Mouse (Mus musculus) hindbrain, embryonic 12.5 days (tissue): ENCODE results near the gene Cacna1s. TPM values are rescaled to one million over a fixed set of nuclear protein-coding genes. Genes with fewer than 3 reads are reported as not detected.

ENCODE experiments used
- ATAC-seq: fragments of 200-750 bp; cut with Nextera tagmentation; 2 replicates; pipeline ENCODE4 v1.8.0; 2017; ENCODE audit warnings: moderate TSS enrichment; ENCODE audit not compliant: low FRiP score
- H3K27ac ChIP-seq: fragments of 300-500 bp; sonication (generic); 2 replicates; pipeline ENCODE4 v1.5.1; 2016; ENCODE audit warnings: mild to moderate bottlenecking
- H3K27me3 ChIP-seq: fragments of 300-500 bp; sonication (generic); 2 replicates; pipeline ENCODE4 v1.6.1; 2016; ENCODE audit warnings: mild to moderate bottlenecking
- H3K36me3 ChIP-seq: fragments of 300-500 bp; sonication (generic); 2 replicates; pipeline ENCODE4 v1.6.1; 2016; ENCODE audit warnings: mild to moderate bottlenecking
- H3K4me1 ChIP-seq: fragments of 300-500 bp; sonication (generic); 2 replicates; pipeline ENCODE4 v1.6.1; 2016
- H3K4me2 ChIP-seq: fragments of 300-500 bp; sonication (generic); replicated peaks from 2 replicates; pipeline ENCODE4 v1.6.1; 2016; ENCODE audit warnings: mild to moderate bottlenecking
- H3K4me3 ChIP-seq: fragments of 300-500 bp; sonication (generic); 2 replicates; pipeline ENCODE4 v1.5.1; 2016; ENCODE audit warnings: mild to moderate bottlenecking
- H3K9ac ChIP-seq: fragments of 300-500 bp; sonication (generic); 2 replicates; pipeline ENCODE4 v1.6.1; 2016; ENCODE audit warnings: mild to moderate bottlenecking, moderate library complexity
- H3K9me3 ChIP-seq: fragments of 300-500 bp; sonication (generic); replicated peaks from 2 replicates; pipeline ENCODE4 v1.6.1; 2016; ENCODE audit warnings: mild to moderate bottlenecking
- WGBS: fragments of 180-500 bp; shearing (Covaris S2); methylation state at CpG from one replicate; pipeline ENCODE4 v1.1.7; 2016; 5-methylcytosine and 5-hydroxymethylcytosine counted together
- polyA plus RNA-seq: library from polyadenylated mRNA; unstranded; fragments of >200 nt; fragmentation: Nextera tagmentation; extraction: Ambion mirVana; gene quantifications from 2 replicates; pipeline ENCODE4 v1.2.1, GENCODE M21; 2016

Cacna1s gene
- polyA plus RNA-seq, 1 experiment from 2014 or later, result 0.18 TPM

DNA sequence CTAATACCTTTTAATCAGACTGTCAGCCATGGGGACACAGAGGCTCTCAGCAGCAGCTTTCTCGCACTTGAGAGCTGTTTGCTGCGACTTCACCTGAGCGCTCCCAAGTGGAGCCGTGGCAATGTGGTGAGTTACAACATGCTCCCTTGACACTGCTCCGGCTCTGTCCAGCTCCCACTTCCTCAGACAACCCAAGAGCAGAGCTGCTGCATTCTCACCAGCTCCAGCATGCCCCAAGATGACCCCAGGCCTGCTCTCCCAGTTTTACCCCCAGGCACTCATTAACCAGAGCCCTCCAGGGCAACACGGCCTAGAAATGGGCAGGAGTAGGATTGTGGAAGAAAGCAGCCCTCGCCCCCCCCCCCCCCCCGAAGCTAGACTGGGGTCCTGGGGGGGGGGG, 20.9 kb upstream of the Cacna1s start:
- WGBS, result 87% methylated on average over 6 of the region's 8 CpGs
- H3K4me2 ChIP-seq, result no peak overlapping the region
- ATAC-seq, result no peak
- no peaks in the 10 kb centered on the region for H3K27me3 ChIP-seq
- no peaks in the 10 kb centered on the region for H3K9me3 ChIP-seq
- H3K36me3 ChIP-seq, result peaks cover 90% of the 10 kb centered on the region
- H3K4me1 ChIP-seq, result no peaks in the 10 kb centered on the region
- H3K4me3 ChIP-seq, result no peak overlapping the region
- H3K9ac ChIP-seq, result no peak overlapping the region
- H3K27ac ChIP-seq, result no peak overlapping the region

GRCm38 (mm10) chr1:136032961-136033360, 19.6 kb upstream of the Cacna1s start:
- Histone ChIP-seq H3K9ac (no peak overlapping the region), H3K4me1 (no peaks in the 10 kb centered on the region), H3K4me2 (no peak overlapping the region), H3K27me3 (no peaks in the 10 kb centered on the region), H3K9me3 (no peaks in the 10 kb centered on the region), H3K36me3 (peaks cover 77% of the 10 kb centered on the region), H3K27ac (no peak overlapping the region), H3K4me3 (no peak overlapping the region)
- no peak for ATAC-seq
- WGBS, result 75% methylated on average over 7 of the region's 7 CpGs

- H3K9ac ChIP-seq, result no peak overlapping the region
- WGBS, result 75% methylated on average over 5 of the region's 5 CpGs
- peaks cover 13% of the 10 kb centered on the region for H3K27me3 ChIP-seq
- no peak overlapping the region for H3K27ac ChIP-seq
- H3K4me1 ChIP-seq, result peaks cover 8% of the 10 kb centered on the region
- ATAC-seq, result no peak
- no peak overlapping the region for H3K4me2 ChIP-seq
- H3K36me3 ChIP-seq, result peaks cover 19% of the 10 kb centered on the region
- H3K4me3 ChIP-seq, result no peak overlapping the region
- no peaks in the 10 kb centered on the region for H3K9me3 ChIP-seq
Measured at GRCm38 (mm10) chr1:136038746-136039538, 13.6 kb upstream of the Cacna1s start.

DNA sequence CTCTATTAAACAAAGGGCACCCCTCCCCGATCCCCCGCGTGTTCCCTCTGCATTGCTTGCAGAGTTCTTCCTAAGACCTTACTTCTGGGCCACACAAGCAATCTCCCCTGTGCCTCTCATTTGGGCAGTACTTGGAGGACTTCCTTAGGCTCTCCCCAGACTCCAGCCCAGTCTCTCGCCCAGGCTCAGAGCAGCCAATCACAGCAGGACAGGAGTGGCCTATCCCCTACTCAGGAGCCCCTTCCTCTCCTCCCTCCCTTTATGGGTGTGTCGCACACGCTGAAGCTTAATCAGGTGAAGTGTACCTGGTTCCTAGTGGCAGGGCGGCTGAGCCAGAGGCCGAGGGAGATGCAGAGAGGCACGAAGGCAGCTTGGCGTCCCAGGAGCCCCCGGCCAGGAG, 12.1 kb upstream of the Cacna1s start:
- no peak overlapping the region for H3K4me3 ChIP-seq
- peaks cover 8% of the 10 kb centered on the region for H3K4me1 ChIP-seq
- peaks cover 4% of the 10 kb centered on the region; the same call in 1 of the 2 replicates for H3K36me3 ChIP-seq
- no peaks in the 10 kb centered on the region for H3K9me3 ChIP-seq
- peak overlapping the region; percentile 11; the same call in 1 of the 2 replicates for H3K4me2 ChIP-seq
- WGBS, result 23% methylated on average over 11 of the region's 11 CpGs
- peaks cover 13% of the 10 kb centered on the region for H3K27me3 ChIP-seq
- no peak for ATAC-seq
- H3K27ac ChIP-seq, result no peak overlapping the region
- no peak overlapping the region for H3K9ac ChIP-seq

DNA sequence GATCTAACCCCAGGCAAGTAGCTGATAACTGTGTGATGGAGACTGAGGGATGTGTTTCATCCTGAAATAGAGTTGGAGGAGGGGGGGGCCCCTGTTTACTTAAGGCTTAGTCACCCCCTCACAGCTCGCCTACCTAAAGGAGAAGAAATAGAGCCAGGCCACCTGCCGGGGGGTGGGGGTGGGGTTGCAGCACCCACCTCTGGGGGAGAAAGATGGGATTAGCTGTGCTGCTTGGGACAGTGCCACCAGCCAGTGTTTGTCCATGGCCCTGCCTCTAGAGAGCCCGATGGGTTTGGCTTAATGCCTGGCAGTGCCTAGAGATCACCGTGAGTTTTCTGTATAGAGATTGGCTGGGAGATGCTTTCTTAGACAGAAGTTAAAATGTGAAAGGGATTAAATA, 11.7 kb upstream of the Cacna1s start:
- H3K4me1 ChIP-seq, result peaks cover 8% of the 10 kb centered on the region
- H3K27ac ChIP-seq, result no peak overlapping the region
- WGBS, result 33% methylated on average over 4 of the region's 4 CpGs
- no peaks in the 10 kb centered on the region for H3K9me3 ChIP-seq
- no peak overlapping the region for H3K4me3 ChIP-seq
- H3K27me3 ChIP-seq, result peaks cover 14% of the 10 kb centered on the region
- no peak for ATAC-seq
- H3K36me3 ChIP-seq, result no peaks in the 10 kb centered on the region; the same call in 1 of the 2 replicates
- no peak overlapping the region for H3K9ac ChIP-seq
- peak overlapping the region; percentile 11; the same call in 1 of the 2 replicates for H3K4me2 ChIP-seq

DNA sequence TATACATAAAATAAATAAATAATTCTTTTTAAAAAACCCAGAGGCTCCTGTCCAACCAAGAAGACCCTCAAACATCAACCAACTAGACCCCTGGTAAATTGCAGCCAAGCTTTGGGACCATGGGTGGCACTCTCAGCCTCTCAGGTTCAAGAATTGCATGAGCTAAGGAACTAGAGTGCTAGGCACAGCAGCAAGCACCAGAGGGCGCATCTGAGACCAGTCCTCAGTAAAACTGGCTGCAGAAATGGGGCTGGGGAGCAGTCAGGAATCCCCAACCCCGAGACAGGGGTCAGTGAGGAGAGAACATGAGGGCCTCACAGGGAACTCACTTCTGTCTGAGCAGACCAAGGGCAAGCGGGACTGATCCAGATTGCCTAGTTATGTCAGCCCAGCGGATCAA, 6.8 kb upstream of the Cacna1s start:
- no peak for ATAC-seq

DNA sequence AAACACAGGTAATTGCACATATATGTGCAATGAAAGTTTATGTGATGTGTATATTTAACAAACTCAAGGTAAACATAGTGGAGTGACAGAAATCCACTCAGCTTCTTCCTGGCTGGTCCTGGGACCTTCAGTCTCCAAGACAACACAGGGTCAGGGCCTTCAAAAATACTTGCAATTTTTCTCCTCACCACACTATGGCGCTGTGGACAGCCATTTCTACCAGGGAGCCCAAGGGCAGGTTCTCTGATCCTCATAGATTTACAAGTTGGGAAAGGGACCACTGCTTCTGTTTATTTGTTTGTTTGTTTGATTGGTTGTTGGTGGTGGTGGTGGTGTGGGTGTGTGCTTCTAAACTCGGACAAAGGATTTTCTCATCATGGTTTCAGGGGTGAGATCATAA, 5.1 kb upstream of the Cacna1s start:
- Histone ChIP-seq H3K4me1 (peaks cover 8% of the 10 kb centered on the region), H3K36me3 (no peaks in the 10 kb centered on the region), H3K27ac (no peak overlapping the region), H3K27me3 (peaks cover 40% of the 10 kb centered on the region), H3K9me3 (no peaks in the 10 kb centered on the region), H3K9ac (no peak overlapping the region), H3K4me2 (no peak overlapping the region), H3K4me3 (no peak overlapping the region)
- no peak for ATAC-seq
- 4% methylated on average over 2 of the region's 2 CpGs for WGBS

More for the DNA sequence above, 6.8 kb upstream of the Cacna1s start:
- 16% methylated on average over 4 of the region's 4 CpGs for WGBS
- Histone ChIP-seq H3K9me3 (no peaks in the 10 kb centered on the region), H3K9ac (no peak overlapping the region), H3K27ac (no peak overlapping the region), H3K4me1 (peaks cover 5% of the 10 kb centered on the region), H3K36me3 (no peaks in the 10 kb centered on the region), H3K27me3 (peaks cover 30% of the 10 kb centered on the region), H3K4me3 (no peak overlapping the region), H3K4me2 (no peak overlapping the region)

DNA sequence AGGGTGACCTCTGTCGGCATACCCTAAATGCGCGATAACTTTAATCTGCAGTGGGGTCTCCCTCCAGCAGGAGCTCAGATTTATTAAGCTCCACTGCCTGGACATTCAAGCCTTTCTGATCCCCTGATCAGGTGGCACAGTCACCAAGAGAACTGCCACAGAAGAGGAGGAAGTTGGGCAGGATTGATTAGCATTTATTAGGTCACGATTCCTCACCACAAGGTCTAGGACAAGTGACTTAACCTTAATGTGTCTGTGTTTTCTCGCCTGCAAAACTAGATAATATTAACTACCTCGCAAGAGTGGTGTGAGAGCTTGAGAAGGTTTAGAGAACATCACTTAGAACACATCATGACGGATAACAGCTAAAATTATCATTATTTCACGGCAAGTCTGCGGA, 4.7 kb upstream of the Cacna1s start:
- Histone ChIP-seq H3K27ac (no peak overlapping the region), H3K4me1 (peaks cover 11% of the 10 kb centered on the region), H3K36me3 (no peaks in the 10 kb centered on the region), H3K4me2 (no peak overlapping the region), H3K9ac (no peak overlapping the region), H3K9me3 (no peaks in the 10 kb centered on the region), H3K4me3 (no peak overlapping the region), H3K27me3 (peaks cover 45% of the 10 kb centered on the region)
- no peak for ATAC-seq
- 78% methylated on average over 9 of the region's 9 CpGs for WGBS

GRCm38 (mm10) chr1:136050312-136051012, 2.1 kb upstream of the Cacna1s start, which contains the start of gene Ascl5:
TSS of gene Ascl5 (plus strand) at chr1:136050804.
- no peaks in the 10 kb centered on the region for H3K36me3 ChIP-seq
- no peaks in the 10 kb centered on the region for H3K9me3 ChIP-seq
- WGBS, result 22% methylated on average over 29 of the region's 29 CpGs
- H3K4me3 ChIP-seq, result peak within 1 kb of the TSS; percentile 24
- peaks cover 11% of the 10 kb centered on the region for H3K4me1 ChIP-seq
- peak within 1 kb of the TSS; percentile 36; the same call in 1 of the 2 replicates for H3K9ac ChIP-seq
- H3K27ac ChIP-seq, result no peak within 1 kb of the TSS
- H3K4me2 ChIP-seq, result peak within 1 kb of the TSS; percentile 52
- peaks cover 53% of the 10 kb centered on the region for H3K27me3 ChIP-seq
- ATAC-seq, result peak; percentile 36

GRCm38 (mm10) chr1:136051013-136051315, 1.6 kb upstream of the Cacna1s start:
- peaks cover 51% of the 10 kb centered on the region for H3K27me3 ChIP-seq
- peak overlapping the region; percentile 52 for H3K4me2 ChIP-seq
- WGBS, result 2% methylated on average over 29 of the region's 36 CpGs
- no peak overlapping the region for H3K27ac ChIP-seq
- H3K9ac ChIP-seq, result peak overlapping the region; percentile 36; the same call in 1 of the 2 replicates
- H3K4me1 ChIP-seq, result peaks cover 15% of the 10 kb centered on the region
- no peaks in the 10 kb centered on the region for H3K9me3 ChIP-seq
- ATAC-seq, result peak; percentile 49
- peak overlapping the region; percentile 24 for H3K4me3 ChIP-seq
- no peaks in the 10 kb centered on the region for H3K36me3 ChIP-seq

GRCm38 (mm10) chr1:136051465-136051864, 1.1 kb upstream of the Cacna1s start:
- Histone ChIP-seq H3K27ac (no peak overlapping the region), H3K9ac (no peak overlapping the region), H3K27me3 (peaks cover 51% of the 10 kb centered on the region), H3K36me3 (no peaks in the 10 kb centered on the region), H3K9me3 (no peaks in the 10 kb centered on the region), H3K4me3 (peak overlapping the region; percentile 24), H3K4me1 (peaks cover 20% of the 10 kb centered on the region), H3K4me2 (peak overlapping the region; percentile 52)
- ATAC-seq, result peak; percentile 81
- 0% methylated on average over 6 of the region's 6 CpGs for whole genome bisulfite sequencing

- H3K36me3 ChIP-seq, result no peaks in the 10 kb centered on the region
- ATAC-seq, result no peak; the same call in 1 of the 2 replicates
- no peaks in the 10 kb centered on the region for H3K9me3 ChIP-seq
- 53% methylated on average over 3 of the region's 3 CpGs for WGBS
- peaks cover 22% of the 10 kb centered on the region for H3K4me1 ChIP-seq
- no peak overlapping the region for H3K9ac ChIP-seq
- H3K27ac ChIP-seq, result no peak overlapping the region
- H3K4me2 ChIP-seq, result no peak overlapping the region
- H3K4me3 ChIP-seq, result no peak overlapping the region
- peaks cover 29% of the 10 kb centered on the region for H3K27me3 ChIP-seq
Measured at GRCm38 (mm10) chr1:136055771-136056170, 3.2 kb downstream of the Cacna1s start.
